Mouse (Mus musculus) neural tube, embryonic 13.5 days (tissue): ENCODE results near the gene Ppfia3. TPM values are rescaled to one million over a fixed set of nuclear protein-coding genes. Genes with fewer than 3 reads are reported as not detected.

Experiments used
- ATAC-seq: fragments of 200-750 bp; cut with Nextera tagmentation; 2 replicates; pipeline ENCODE4 v1.8.0; 2017; ENCODE audit warnings: low read depth, mild to moderate bottlenecking, moderate TSS enrichment, moderate library complexity
- H3K27ac ChIP-seq: fragments of 300-500 bp; sonication (generic); replicated peaks from 2 replicates; pipeline ENCODE4 v1.5.1; 2015; ENCODE audit warnings: moderate library complexity, mild to moderate bottlenecking, inconsistent platforms
- H3K27me3 ChIP-seq: fragments of 300-500 bp; sonication (generic); 2 replicates; pipeline ENCODE4 v1.6.1; 2015; ENCODE audit warnings: mild to moderate bottlenecking, inconsistent platforms
- H3K36me3 ChIP-seq: fragments of 300-500 bp; sonication (generic); 2 replicates; pipeline ENCODE4 v1.6.1; 2015; ENCODE audit warnings: mild to moderate bottlenecking, inconsistent platforms
- H3K4me1 ChIP-seq: fragments of 300-500 bp; sonication (generic); replicated peaks from 2 replicates; pipeline ENCODE4 v1.6.1; 2015; ENCODE audit warnings: inconsistent platforms
- H3K4me2 ChIP-seq: fragments of 300-500 bp; sonication (generic); 2 replicates; pipeline ENCODE4 v1.6.1; 2015; ENCODE audit warnings: inconsistent platforms, mild to moderate bottlenecking, moderate library complexity
- H3K4me3 ChIP-seq: fragments of 300-500 bp; sonication (generic); 2 replicates; pipeline ENCODE4 v1.5.1; 2015; ENCODE audit warnings: mild to moderate bottlenecking, inconsistent platforms
- H3K9ac ChIP-seq: fragments of 300-500 bp; sonication (generic); 2 replicates; pipeline ENCODE4 v1.6.1; 2015; ENCODE audit warnings: moderate library complexity, mild to moderate bottlenecking, inconsistent platforms
- H3K9me3 ChIP-seq: fragments of 300-500 bp; sonication (generic); 2 replicates; pipeline ENCODE4 v1.6.1; 2016; ENCODE audit warnings: inconsistent platforms
- WGBS: fragments of 180-500 bp; shearing (Covaris S2); methylation state at CpG from one replicate; pipeline ENCODE4 v1.1.7; 2015; 5-methylcytosine and 5-hydroxymethylcytosine counted together
- polyA plus RNA-seq: library from polyadenylated mRNA; unstranded; fragments of >200 nt; fragmentation: Nextera tagmentation; extraction: Ambion mirVana; gene quantifications from 2 replicates; pipeline ENCODE4 v1.2.1, GENCODE M21; 2015

The Ppfia3 gene
- polyA plus RNA-seq, 1 experiment from 2014 or later = 20.3 TPM

GRCm38 (mm10) chr7:45299752-45300151 lies 67.1 kb downstream of the Ppfia3 start:
- H3K27me3 ChIP-seq = peaks cover 2% of the 10 kb centered on the region; the same call in 1 of the 2 replicates
- no peak overlapping the region for H3K4me2 ChIP-seq
- no peak overlapping the region for H3K4me3 ChIP-seq
- no peak overlapping the region for H3K9ac ChIP-seq
- H3K9me3 ChIP-seq = no peaks in the 10 kb centered on the region
- no peaks in the 10 kb centered on the region for H3K36me3 ChIP-seq
- H3K4me1 ChIP-seq = peaks cover 21% of the 10 kb centered on the region
- no peak overlapping the region for H3K27ac ChIP-seq
- peak; percentile 84 for ATAC-seq
- WGBS = 11% methylated on average over 5 of the region's 5 CpGs

- H3K9ac ChIP-seq = no peak overlapping the region
- no peak for ATAC-seq
- no peak overlapping the region for H3K4me2 ChIP-seq
- peaks cover 2% of the 10 kb centered on the region for H3K27me3 ChIP-seq
- WGBS = 66% methylated on average over 3 of the region's 3 CpGs
- no peaks in the 10 kb centered on the region for H3K36me3 ChIP-seq
- H3K4me1 ChIP-seq = peaks cover 10% of the 10 kb centered on the region
- no peak overlapping the region for H3K4me3 ChIP-seq
- H3K27ac ChIP-seq = no peak overlapping the region
- H3K9me3 ChIP-seq = no peaks in the 10 kb centered on the region
Observed at GRCm38 (mm10) chr7:45297563-45297962, 69.3 kb downstream of the Ppfia3 start.

- Histone ChIP-seq H3K27ac (no peak overlapping the region), H3K9ac (no peak overlapping the region), H3K4me3 (no peak overlapping the region), H3K36me3 (no peaks in the 10 kb centered on the region), H3K27me3 (peaks cover 2% of the 10 kb centered on the region), H3K9me3 (no peaks in the 10 kb centered on the region), H3K4me2 (no peak overlapping the region), H3K4me1 (peaks cover 8% of the 10 kb centered on the region)
- no peak for ATAC-seq
- WGBS = 68% methylated on average over 1 of the region's 1 CpGs
Observed at GRCm38 (mm10) chr7:45296626-45297025, 70.2 kb downstream of the Ppfia3 start.

Other genes starting within 250 kb of the Ppfia3 start
- gene Rps11, start 242.6 kb downstream of the Ppfia3 start, polyA plus RNA-seq = 920 and 971 TPM in 2 replicates
- 746 and 820 TPM in 2 replicates for gene Rpl13a, start 238.3 kb downstream of the Ppfia3 start, polyA plus RNA-seq
- gene Gm45713, start 230.8 kb downstream of the Ppfia3 start, polyA plus RNA-seq = 0.53 TPM in 1 of 2 replicates, not detected in the other
- gene Flt3l, start 230.6 kb downstream of the Ppfia3 start, polyA plus RNA-seq = 1.3 and 1.5 TPM in 2 replicates
- gene Pih1d1, start 212.7 kb downstream of the Ppfia3 start, polyA plus RNA-seq = 79.9 and 91.9 TPM in 2 replicates
- 19.0 and 19.6 TPM in 2 replicates for gene Aldh16a1, start 212.4 kb downstream of the Ppfia3 start, polyA plus RNA-seq
- 0.78 and 0.83 TPM in 2 replicates for gene Slc17a7, start 203.1 kb downstream of the Ppfia3 start, polyA plus RNA-seq
- gene Gfy, start 187.4 kb downstream of the Ppfia3 start, polyA plus RNA-seq = not detected in 2 replicates
- gene Pth2, start 186.0 kb downstream of the Ppfia3 start, polyA plus RNA-seq = not detected in 2 replicates
- gene Ccdc155, start 162.1 kb downstream of the Ppfia3 start, polyA plus RNA-seq = 0.29 and 0.45 TPM in 2 replicates
- gene Dkkl1, start 154.9 kb downstream of the Ppfia3 start, polyA plus RNA-seq = 14.6 and 19.8 TPM in 2 replicates
- 65.9 and 85.5 TPM in 2 replicates for gene Tead2, start 151.3 kb downstream of the Ppfia3 start, polyA plus RNA-seq
- gene Cd37, start 127.9 kb downstream of the Ppfia3 start, polyA plus RNA-seq = 1.5 and 1.8 TPM in 2 replicates
- 0.18 and 0.27 TPM in 2 replicates for gene Slc6a16, start 125.9 kb downstream of the Ppfia3 start, polyA plus RNA-seq
- not detected in 2 replicates for gene Slc6a21, start 89.5 kb downstream of the Ppfia3 start, polyA plus RNA-seq
- gene Trpm4, start 33.2 kb downstream of the Ppfia3 start, polyA plus RNA-seq = 7.1 and 7.2 TPM in 2 replicates
- 0.55 and 0.74 TPM in 2 replicates for gene Hrc, start 31.7 kb downstream of the Ppfia3 start, polyA plus RNA-seq
- gene Lin7b, start 3.6 kb upstream of the Ppfia3 start, polyA plus RNA-seq = 11.1 and 11.6 TPM in 2 replicates
- 186 and 225 TPM in 2 replicates for gene Snrnp70, start 28.7 kb upstream of the Ppfia3 start, polyA plus RNA-seq
- gene Kcna7, start 38.6 kb upstream of the Ppfia3 start, polyA plus RNA-seq = not detected in 2 replicates
- not detected in 2 replicates for gene Ntf5, start 46.7 kb upstream of the Ppfia3 start, polyA plus RNA-seq
- not detected in 2 replicates for gene Lhb, start 53.8 kb upstream of the Ppfia3 start, polyA plus RNA-seq
- gene Gys1, start 67.8 kb upstream of the Ppfia3 start, polyA plus RNA-seq = 21.5 and 25.9 TPM in 2 replicates
- 89.7 and 111 TPM in 2 replicates for gene Ruvbl2, start 71.1 kb upstream of the Ppfia3 start, polyA plus RNA-seq
- 6,282 and 6,442 TPM in 2 replicates for gene Ftl1, start 92.9 kb upstream of the Ppfia3 start, polyA plus RNA-seq
- gene Bax, start 99.9 kb upstream of the Ppfia3 start, polyA plus RNA-seq = 184 and 237 TPM in 2 replicates
- gene Tulp2, start 114.9 kb upstream of the Ppfia3 start, polyA plus RNA-seq = 0.13 and 0.29 TPM in 2 replicates
- not detected in 2 replicates for gene Gm45808, start 119.8 kb upstream of the Ppfia3 start, polyA plus RNA-seq
- 3.2 and 3.4 TPM in 2 replicates for gene Dhdh, start 121.8 kb upstream of the Ppfia3 start, polyA plus RNA-seq
- 116 and 121 TPM in 2 replicates for gene Nucb1, start 143.4 kb upstream of the Ppfia3 start, polyA plus RNA-seq
- gene Ppp1r15a, start 159.2 kb upstream of the Ppfia3 start, polyA plus RNA-seq = 17.2 and 20.9 TPM in 2 replicates
- gene Plekha4, start 159.3 kb upstream of the Ppfia3 start, polyA plus RNA-seq = 4.1 and 7.9 TPM in 2 replicates
- gene Hsd17b14, start 187.9 kb upstream of the Ppfia3 start, polyA plus RNA-seq = 0.52 and 1.7 TPM in 2 replicates
- 24.0 and 24.1 TPM in 2 replicates for gene Bcat2, start 203.1 kb upstream of the Ppfia3 start, polyA plus RNA-seq
- gene Fgf21, start 248.5 kb upstream of the Ppfia3 start, polyA plus RNA-seq = not detected in 2 replicates